Mouse (Mus musculus) left cerebral cortex, adult 9 months (tissue): ENCODE results near the gene Tgoln1.

ENCODE experiments used
- DNase-seq, 2 experiments: peaks; one replicate each; pipeline ENCODE4 v3.0.0; 2022; ENCODE audit warnings: low spot score in 2 of 2

Gene Tgoln1

DNA sequence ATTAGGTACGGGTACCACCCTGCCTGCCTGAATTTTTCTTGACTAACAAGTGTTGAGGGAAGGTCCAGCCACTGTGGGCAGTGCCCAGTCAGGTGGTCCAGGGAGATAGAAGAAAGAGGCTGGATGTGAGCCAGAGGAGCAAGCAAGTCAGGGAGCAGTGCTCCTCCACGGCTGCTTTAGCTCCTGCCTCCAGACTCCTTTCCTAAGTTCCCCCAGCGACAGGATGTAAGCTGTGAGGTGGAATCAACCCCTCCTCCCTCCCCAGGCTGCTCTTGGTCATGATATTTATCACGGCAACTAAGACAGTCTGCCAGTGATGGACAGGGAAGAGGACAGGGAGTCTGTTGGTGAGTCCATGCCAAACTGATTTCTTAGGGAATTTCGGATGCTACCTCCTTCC lies 22.9 kb downstream of the Tgoln1 start:
- DNase-seq, result no peak

DNA sequence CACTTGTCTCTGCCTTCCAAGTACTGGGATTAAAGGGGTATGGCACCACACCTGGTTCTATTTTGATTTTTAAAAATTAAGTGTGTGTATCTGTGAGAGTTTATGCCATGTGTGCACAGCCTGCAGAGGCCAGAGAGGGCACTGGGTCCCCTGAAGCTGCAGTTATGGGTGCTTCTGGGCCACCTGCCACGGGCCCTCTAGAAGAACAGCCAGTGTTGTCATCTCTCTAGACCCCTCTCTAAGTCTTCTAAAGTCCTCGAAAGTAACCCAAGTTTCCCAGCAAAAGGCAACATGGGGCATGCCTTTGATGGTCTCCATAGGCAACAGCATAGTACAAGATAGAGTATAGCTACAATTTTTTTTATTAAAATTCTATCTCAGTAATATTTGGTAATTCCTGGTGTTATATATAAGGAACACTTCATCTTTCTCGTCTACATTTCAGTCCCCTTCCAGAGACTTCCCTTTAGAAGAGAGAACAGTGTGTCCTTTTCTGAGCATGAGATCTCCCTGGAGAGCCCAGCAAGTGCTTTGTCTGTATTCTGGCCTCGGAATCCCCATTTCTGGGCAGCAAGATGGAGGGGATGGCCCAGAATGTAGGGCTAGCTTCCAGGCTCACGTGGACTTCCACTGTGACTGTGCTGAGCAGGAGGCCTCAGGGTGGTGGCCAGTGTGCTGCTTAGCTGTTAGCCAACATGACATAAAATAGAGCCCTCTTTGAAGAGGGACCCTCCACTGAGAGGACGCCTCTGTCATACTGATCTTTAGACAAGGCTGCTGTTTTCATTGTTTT lies 23.6 kb downstream of the Tgoln1 start:
- no peak for DNase-seq

DNA sequence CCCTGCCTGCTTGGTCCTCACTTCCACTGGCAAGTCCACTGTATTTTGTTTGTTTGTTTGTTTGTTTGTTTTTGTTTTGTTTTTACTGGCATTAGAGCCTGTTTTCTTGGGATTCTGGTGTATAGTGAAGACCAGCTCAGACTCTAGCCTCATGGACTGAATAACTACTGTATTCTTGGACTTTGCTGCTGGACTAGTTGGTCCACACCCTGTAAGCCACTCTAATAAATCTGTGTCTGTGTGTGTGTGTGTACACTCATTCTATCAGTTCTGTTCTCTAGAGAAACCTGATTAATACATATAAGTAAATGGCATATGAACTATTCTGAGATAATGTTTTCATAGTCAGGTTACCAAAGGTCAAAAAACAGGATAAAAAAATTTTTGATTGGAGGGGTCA lies 26.7 kb downstream of the Tgoln1 start:
- DNase-seq, result no peak

DNA sequence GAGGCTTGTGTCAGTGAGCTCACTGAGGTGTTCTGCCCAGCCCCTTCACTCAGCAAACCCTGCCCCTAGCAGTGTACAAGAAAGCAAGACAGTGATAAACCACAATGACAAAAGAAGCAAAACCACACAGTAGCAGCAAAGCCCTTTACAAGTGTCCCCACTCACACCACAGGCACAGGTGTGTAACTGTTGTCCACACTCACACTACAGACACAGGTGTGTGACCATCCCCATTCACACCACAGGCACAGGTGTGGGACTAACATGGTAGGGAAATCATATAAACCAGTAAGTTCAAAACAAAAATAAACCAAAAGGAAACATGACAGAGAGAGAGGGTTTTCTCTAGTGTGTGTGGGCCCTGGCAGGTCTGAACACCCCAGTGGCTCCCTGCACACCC lies 28.5 kb downstream of the Tgoln1 start:
- DNase-seq, result no peak

DNA sequence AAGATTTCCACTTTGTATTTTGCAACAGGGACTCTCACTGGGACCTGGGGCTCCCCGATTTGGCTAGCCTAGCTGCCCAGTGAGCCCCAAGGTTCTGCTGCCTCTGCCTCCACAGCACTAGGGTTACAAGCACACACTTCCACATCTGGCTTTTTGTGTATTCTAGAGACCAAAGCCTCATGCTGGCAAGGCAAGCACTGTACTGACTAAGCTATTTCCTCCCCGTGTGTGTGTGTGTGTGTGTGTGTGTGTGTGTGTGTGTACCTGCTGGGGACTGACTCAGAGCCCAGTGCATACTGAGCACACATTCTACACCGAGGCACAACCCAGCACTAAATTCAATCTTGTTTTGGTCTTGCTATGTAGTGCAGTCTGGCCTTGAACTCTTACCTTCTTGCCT lies 30.1 kb downstream of the Tgoln1 start:
- no peak for DNase-seq

DNA sequence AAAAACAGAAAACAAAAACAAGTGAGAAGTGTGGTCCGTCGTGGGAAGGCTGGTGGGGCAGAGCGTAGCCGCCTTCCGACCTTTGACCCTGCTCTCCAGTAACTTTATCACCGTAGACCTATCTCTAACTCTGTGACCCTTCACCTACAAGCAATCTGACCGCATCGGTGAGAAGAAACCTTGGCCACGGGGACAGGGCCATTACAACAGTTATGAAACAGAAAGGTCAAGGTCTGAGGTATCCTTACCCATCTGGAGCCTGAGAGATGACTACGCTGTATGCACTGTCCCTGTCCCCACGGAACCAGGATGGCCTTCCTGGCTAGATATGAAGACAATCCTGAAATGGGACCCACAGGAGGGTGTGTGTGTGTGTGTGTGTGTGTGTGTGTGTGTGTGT lies 32.6 kb downstream of the Tgoln1 start:
- no peak for DNase-seq

DNA sequence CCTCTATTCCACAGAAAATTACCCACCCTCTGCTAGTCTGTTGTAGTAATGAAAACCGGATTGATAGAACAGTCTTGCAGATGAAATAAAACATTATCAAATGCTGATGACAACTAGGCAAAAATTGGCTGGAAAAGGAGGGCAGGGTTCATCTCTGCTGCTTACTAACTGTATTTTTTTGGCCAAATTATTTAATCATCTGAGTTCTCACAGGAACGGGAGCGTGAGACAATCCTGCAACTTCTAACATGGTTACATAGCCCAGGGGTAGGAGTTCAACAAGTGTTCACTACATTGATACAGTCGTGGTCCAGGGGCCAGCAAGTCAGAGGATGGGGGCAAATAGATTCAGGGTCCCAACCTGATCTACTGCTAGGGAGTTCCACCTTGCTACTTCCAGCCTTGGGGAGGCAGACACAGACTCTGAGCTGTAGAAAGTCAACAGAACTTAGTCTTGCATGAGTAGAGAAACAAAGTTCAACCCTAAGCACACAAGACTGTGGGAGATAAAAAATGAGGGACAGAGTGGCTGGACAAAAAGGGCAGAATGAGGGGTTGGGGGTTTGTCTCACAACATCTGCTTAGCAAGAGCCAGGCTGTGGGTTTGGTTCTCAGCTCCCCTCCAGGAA lies 33.5 kb downstream of the Tgoln1 start:
- no peak for DNase-seq

DNA sequence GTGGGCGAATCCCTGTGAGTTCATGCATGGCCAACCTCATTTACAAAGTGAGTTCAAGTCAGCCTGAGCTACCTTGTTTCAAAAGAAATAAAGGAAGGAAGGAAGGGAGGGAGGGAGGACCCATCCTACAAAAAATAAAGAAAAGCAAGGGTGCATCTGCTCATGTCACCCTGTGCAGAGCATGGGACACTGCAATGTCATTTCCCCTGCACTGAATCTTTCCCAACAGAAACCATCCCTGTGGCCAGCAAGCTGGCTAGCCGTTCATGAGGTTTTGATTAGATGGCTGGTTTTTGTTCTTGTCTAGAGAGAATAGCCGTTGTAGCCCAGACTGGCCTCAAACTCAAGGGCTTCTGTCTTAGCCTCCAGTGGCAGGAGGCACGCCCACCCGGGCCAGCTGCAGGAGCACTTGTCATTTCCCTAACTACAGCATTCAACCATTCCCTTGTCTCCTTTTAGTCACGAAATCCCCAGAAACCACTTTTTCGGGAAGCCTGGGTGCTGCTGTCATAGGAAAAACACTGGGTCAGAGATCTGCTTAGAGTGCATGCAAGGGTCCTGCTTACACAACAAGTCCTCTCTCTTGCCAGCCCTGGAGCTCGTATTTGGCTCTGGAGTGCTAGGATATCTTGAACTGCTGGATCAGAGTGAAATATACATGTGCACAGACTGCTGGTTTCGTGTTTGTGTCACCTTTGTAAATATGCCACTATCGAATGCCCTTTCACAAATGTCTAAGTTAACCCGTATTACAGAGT lies 35.0 kb downstream of the Tgoln1 start:
- DNase-seq, result no peak

DNA sequence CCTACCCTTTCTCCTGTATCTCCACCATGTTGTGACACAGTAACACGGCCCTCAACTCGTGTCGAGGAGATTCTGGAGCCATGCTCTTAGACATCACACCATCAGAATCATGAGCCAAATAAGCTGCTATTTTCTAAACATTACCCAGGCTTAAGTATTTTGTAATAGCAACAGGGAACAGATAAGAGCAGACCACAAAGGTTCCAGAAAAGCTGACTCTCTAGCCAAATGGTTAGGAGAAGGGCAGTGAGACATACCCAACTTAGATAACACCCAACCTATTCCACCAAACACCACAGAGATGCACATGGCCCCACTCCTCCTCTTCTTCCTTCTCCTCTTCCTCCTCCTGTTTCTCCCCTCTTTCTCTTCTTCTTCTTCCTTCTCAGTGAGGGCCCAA lies 40.8 kb downstream of the Tgoln1 start:
- DNase-seq, result no peak

DNA sequence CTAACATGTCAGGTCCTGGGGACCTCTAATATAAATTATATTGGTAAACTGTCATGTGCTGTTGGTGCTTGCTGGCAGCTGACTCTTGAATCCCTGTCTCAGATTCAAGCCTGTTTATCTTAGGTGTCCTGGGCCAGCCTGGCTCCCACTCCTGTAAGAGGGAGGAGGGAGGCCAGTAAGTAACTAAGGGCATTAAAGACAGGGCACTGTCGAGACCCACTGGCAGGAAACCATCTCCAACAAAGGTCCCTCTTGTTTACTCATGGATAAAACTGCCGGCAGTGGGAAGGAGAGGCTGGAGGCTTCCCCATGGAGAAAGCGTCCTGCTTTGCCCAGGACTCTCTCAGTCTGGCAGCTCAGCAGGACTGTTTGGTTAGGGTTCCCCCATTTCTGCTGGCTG lies 45.0 kb downstream of the Tgoln1 start:
- no peak for DNase-seq

DNA sequence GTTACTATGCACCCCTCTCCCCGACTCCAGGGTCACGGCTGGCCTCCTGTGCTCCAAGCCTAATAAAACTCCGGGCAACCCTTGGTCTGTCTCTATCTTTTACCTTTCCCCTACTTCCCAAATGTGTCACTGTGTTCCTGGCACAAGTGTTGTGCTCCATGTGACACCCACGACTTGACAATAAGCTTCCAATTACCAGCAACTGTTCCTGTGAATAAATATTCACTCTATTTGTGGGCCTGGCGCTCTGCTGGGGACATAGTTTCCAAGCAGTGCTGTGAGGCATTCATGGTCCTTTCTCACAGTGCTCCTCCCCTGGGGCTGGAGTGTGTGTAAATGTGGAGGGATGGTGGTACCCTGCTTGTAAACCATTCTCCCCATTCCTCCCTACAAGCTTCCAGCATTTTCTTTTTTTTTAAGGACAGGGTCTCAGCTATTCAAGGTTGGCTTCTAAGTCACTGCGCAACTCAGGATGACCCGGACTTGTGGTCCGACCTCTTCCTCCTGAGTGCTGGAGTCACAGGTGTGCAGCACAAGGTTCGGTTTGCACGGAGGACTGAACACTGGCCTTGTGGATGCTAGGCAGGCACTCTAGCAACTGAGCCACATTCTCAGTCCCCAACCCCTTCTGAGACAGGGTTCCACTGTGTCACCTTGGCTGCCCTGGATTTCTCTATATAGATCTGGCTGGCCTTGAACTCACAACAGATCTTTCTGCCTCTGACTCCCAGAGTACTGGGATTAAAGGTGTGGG lies 46.0 kb downstream of the Tgoln1 start:
- DNase-seq, result no peak

DNA sequence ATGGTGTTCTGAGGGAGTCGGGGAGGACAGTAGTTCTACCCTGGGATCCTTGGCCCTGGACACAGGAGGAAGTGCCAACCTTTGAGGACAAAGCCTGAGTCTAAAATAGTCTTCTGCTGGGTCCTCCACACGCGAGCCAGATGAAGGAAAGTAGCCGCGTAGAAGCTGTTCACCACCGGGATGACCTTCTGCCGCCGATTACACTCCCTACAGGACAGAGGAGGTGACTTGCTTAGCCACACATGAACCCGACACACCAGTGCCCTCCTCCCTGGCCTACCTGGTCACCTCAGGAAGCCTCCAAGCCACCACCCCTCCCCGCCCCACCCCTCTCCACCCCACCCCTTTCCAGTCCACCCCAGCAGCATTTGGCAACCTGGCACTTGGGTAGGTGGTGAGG lies 48.1 kb downstream of the Tgoln1 start:
- DNase-seq, result no peak

DNA sequence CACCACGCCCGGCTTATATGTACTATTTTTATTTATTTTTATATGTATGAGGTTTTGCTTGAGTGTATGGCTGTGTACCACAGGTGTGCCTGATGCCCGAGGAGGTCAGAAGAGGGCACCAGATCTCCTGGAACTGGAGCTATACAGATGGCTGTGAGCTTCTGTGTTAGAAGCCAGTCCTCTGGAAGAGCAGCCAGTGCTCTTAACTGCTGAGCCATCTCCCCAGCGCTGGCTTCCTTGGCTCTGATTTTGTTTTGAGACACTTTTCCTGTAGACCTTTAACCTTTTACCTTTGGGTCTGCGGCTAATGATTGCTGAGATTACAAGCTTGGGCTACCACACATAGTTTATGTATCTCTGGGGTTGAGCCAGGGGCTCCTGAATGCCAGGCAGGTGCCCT lies 49.3 kb downstream of the Tgoln1 start:
- DNase-seq, result no peak

DNA sequence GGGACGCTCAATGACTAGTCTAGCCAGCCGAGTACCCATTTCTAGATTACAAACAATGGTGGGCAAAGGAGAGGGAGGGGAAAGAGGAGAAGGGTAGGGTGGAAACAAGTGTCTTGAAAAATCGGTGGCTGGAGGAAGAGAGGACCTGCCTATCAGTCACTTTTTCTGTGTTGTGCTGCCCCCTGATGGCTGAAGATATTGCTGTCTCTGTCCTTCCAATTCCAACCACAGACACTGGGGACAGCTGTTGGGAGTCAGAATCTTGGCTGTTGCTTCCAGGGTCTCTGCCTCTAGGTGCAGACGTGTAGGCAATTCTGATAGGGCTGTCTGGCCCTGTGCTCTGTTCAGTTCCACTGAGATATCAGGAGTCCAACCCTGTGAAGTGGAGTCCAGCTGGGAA lies 50.8 kb downstream of the Tgoln1 start:
- DNase-seq, result peak; percentile 55 to 94

DNA sequence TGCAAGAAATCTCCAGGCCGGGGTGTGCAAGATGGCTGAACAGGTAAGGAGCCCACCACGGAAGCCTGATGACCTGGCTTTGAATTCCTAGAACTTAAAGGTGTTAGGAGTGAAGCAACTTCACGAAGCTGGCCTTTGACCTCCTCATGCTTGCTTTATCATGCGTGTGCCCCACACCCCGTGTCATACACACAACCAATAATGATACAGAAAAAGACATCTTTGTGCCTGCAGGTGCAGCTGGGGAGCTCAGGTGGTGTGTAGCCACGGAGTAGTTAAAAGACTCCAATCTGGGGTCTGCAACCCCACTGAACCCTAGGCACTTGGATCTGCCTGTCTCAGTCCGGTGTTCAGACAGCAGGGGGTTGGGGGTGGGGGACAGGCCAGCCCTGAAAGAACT lies 51.3 kb downstream of the Tgoln1 start:
- DNase-seq, result no peak

DNA sequence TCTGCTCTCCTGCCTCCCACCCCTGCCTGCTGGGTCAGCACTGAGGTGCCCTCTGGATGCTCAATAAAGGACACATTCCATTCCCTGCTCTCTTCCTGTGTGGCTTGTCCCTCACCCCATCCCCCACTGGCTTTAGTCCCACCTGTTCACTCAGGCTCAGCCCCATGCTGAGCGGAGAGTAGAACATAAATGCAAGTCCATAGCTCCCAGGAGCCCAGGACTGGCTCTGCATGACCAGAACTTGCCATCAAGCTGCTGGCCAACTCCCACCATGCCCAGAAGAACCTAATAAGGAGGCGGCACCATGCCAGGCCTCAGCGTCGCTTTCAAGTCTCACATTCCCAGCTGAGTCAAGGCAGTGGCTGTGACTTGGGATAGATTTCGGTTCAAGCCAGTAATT lies 53.9 kb downstream of the Tgoln1 start:
- no peak for DNase-seq

DNA sequence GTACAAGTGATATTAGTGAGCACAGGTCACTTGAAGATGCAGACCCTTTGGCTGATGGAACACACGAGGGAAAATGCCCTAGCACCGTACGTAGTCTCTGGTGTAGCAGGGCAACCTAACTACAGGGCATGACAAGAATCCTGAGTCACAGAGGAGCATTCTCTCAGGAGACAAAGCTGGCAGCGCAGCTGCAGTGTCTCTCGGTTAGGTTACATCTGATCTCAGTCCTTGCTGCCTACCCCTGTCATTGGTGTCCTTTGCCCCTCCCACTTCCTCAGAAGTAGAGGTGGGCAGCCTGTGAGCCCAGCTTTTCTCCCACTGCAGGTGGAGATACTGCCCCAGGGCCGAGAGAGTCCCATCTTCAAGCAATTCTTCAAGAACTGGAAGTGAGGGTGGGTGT lies 54.3 kb downstream of the Tgoln1 start:
- DNase-seq, result no peak

DNA sequence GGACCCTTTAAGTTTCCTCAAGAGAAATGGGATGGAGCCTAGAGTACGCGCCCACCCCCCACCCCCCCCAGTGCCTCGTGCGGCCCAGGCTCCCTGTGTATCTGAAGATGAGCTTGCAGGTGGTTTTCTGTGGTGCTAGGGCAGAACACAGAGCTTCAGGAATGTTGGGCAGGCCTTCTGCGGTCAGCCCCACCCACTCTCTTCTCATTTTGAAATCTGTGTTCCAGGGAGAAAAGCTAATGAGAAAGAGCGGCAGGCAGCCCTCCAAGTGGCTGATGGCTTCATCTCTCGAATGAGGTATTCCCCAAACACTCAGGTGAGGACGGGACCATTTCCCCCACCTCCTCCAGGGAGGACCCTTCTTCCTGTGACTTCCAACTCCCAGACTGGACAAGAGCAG lies 56.0 kb downstream of the Tgoln1 start:
- DNase-seq, result no peak
